Mouse (Mus musculus): ENCODE measurements around the gene Gabra5. TPM values are rescaled to one million over a fixed set of nuclear protein-coding genes. Genes with fewer than 3 reads are reported as not detected.

The Gabra5 gene
- polyA plus RNA-seq, 1 experiment, result not detected

DNA sequence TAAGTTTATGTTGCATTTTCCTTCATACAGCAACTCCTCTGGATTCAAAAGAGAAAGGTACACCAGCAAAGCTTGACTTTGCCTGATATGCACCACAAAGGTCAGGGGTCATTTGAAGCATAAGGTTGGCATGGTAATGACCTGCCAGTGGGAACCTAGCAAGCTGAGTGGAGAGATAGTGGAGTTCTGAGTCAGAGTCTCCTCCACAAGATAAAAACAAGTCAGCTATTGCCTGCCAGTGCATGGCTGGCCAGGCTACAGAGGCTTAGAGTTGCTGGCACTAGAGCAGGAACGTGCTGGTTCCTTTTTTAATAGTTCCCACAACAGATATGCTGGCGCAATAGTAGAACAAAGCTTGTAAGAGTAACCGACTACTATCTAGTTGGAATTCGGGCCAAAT lies 116.3 kb downstream of the Gabra5 start:
- H3K4me1 ChIP-seq (ENCODE audit: control insufficient read depth, insufficient read depth, low read length), result no peaks in the 10 kb centered on the region
- TF ChIP-seq CTCF (IDR thresholded peaks at IDR 0.05; ENCODE audit: low read depth, low read length) (no peak), POLR2A (IDR thresholded peaks at IDR 0.05; ENCODE audit: borderline replicate concordance, low read depth, low read length) (no peak)
- H3K27ac ChIP-seq (ENCODE audit: insufficient read depth, low read depth, low read length), result no peak overlapping the region
- no peak overlapping the region for H3K4me3 ChIP-seq (ENCODE audit: insufficient read depth, low read length)

DNA sequence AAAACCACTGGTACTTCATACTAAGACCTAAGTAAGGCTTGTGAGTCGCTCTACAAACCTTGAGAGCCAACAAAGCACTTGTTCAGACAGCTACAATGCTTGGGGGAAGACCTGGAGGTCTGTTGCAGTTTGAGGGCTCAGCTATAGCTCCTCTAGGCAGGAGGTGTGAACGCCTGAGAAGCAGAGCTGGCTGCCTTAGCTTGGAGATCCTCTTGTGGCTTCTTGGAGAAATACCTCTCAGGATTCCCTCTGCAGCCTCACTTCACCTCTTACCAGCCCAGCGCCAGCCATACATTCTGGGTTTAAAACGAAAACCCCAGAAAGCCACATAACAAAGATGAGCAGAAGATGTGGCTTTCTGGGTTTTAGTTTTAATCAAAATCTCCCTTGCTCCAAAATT lies 119.8 kb downstream of the Gabra5 start:
- TF ChIP-seq POLR2A (IDR thresholded peaks at IDR 0.05; ENCODE audit: borderline replicate concordance, low read depth, low read length) (no peak), CTCF (IDR thresholded peaks at IDR 0.05; ENCODE audit: low read depth, low read length) (no peak)
- Histone ChIP-seq H3K4me1 (ENCODE audit: control insufficient read depth, insufficient read depth, low read length) (no peaks in the 10 kb centered on the region), H3K27ac (ENCODE audit: insufficient read depth, low read depth, low read length) (no peak overlapping the region), H3K4me3 (ENCODE audit: insufficient read depth, low read length) (no peak overlapping the region)

DNA sequence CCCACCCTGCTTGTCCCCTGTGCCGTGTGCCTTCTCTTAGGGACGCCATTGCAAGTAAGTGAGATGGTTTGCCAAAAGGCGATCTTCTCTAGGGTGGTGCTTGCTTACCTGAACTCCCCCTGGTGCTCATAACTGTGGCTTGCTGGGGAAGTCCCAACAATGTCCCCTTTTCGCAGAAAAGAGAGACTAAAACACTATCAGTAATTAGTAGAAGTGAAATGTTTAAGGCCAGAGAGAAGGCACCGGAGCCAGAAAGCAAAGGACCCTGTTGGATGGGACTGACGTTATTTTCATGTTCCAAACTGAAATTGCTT lies 122.6 kb downstream of the Gabra5 start:
- TF ChIP-seq CTCF (IDR thresholded peaks at IDR 0.05; ENCODE audit: low read depth, low read length) (no peak), POLR2A (IDR thresholded peaks at IDR 0.05; ENCODE audit: borderline replicate concordance, low read depth, low read length) (no peak)
- no peak overlapping the region for H3K27ac ChIP-seq (ENCODE audit: insufficient read depth, low read depth, low read length)
- H3K4me3 ChIP-seq (ENCODE audit: insufficient read depth, low read length), result no peak overlapping the region
- no peaks in the 10 kb centered on the region for H3K4me1 ChIP-seq (ENCODE audit: control insufficient read depth, insufficient read depth, low read length)

DNA sequence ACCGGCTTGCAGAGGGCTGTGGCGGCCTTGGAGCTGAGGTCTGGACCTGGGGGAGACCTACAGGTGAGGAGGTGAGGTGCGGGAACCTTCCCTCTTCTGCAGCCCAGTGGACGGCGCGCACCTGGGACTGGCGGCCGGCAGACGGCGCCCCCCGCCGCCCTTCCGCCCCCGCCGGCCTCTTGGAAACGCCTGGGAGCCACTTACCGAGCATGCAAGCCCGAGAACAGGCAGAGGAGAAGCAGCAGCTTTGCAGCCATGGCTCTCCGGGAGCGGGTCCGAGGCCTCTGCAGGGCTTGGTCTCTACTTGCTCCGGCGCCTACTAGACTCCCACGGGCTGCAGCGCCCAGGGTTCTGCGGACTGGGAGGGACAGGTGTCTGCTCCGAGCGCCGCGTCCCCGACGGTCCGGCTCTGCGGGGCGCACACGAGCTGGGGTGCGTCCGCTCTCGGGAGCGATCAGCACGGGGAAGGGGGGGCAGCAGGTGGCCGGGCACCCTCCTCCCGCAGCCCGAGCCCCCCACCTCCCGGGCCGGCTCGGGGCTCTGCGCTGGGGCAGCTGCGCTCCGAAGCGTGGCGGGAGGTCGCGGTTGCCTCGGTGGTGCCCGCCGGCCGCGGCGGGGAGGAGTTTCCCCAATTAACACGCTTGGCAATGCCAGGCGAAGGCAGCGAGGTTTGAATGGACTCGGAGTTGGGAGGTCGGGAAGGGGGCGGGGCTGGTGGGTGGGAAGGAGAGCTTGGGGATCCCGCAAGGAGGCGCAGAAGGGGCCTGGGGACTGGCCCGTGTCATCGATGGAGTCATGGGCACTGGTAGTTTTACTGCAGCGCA lies 123.1 kb downstream of the Gabra5 start, which contains the start of gene Gabrg3:
Gene Gabrg3, minus strand, starts transcription at position 672 of the 824 bp plus-strand sequence.
- H3K4me3 ChIP-seq (ENCODE audit: insufficient read depth, low read length), result no peak within 1 kb of the TSS
- no peaks in the 10 kb centered on the region for H3K4me1 ChIP-seq (ENCODE audit: control insufficient read depth, insufficient read depth, low read length)
- TF ChIP-seq CTCF (IDR thresholded peaks at IDR 0.05; ENCODE audit: low read depth, low read length), result no peak
- TF ChIP-seq POLR2A (IDR thresholded peaks at IDR 0.05; ENCODE audit: borderline replicate concordance, low read depth, low read length), result no peak
- H3K27ac ChIP-seq (ENCODE audit: insufficient read depth, low read depth, low read length), result no peak within 1 kb of the TSS

DNA sequence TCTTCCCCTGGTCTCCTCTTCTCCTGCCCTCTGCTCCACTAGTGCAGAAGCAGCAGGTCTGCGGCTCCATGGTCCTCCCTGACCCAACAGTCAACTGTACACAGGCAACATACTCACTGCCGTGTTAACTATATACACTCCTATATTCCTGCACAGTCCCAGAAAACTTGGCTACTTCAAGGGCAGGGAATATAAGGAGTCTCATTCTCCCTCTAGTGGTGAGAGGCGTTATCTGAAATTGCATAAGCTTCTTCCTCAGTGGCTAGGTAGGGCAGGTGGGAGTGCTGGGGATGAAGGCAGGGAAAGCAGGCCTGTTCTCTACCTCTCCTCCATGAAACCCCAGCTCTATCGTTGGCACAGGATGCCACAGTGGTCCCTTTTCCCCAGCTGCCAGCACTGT lies 125.7 kb downstream of the Gabra5 start:
- no peak overlapping the region for H3K27ac ChIP-seq (ENCODE audit: insufficient read depth, low read depth, low read length)
- TF ChIP-seq POLR2A (IDR thresholded peaks at IDR 0.05; ENCODE audit: borderline replicate concordance, low read depth, low read length), result no peak
- no peak for TF ChIP-seq CTCF (IDR thresholded peaks at IDR 0.05; ENCODE audit: low read depth, low read length)
- H3K4me3 ChIP-seq (ENCODE audit: insufficient read depth, low read length), result no peak overlapping the region
- no peaks in the 10 kb centered on the region for H3K4me1 ChIP-seq (ENCODE audit: control insufficient read depth, insufficient read depth, low read length)

DNA sequence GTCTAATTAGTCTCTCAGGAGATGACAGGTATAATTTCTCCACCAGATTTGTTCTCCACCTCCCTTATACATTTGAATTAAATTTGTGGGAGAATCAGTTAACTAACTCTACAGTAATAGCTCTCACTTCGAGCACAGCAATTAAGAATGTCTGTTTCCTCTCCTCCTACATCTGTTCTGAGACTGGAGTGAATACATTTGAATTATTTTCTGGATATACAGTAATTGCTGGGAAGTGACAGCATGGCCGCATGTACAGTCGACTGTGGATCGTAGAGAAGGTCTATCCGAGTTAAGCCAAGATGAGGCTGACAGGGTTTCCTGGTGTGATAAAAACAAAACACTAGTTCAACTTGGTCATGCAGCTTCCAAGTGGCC lies 143.9 kb downstream of the Gabra5 start:
- Histone ChIP-seq H3K4me3 (ENCODE audit: insufficient read depth, low read length) (no peak overlapping the region), H3K4me1 (ENCODE audit: control insufficient read depth, insufficient read depth, low read length) (no peaks in the 10 kb centered on the region), H3K27ac (ENCODE audit: insufficient read depth, low read depth, low read length) (no peak overlapping the region)
- no peak for TF ChIP-seq CTCF (IDR thresholded peaks at IDR 0.05; ENCODE audit: low read depth, low read length)

DNA sequence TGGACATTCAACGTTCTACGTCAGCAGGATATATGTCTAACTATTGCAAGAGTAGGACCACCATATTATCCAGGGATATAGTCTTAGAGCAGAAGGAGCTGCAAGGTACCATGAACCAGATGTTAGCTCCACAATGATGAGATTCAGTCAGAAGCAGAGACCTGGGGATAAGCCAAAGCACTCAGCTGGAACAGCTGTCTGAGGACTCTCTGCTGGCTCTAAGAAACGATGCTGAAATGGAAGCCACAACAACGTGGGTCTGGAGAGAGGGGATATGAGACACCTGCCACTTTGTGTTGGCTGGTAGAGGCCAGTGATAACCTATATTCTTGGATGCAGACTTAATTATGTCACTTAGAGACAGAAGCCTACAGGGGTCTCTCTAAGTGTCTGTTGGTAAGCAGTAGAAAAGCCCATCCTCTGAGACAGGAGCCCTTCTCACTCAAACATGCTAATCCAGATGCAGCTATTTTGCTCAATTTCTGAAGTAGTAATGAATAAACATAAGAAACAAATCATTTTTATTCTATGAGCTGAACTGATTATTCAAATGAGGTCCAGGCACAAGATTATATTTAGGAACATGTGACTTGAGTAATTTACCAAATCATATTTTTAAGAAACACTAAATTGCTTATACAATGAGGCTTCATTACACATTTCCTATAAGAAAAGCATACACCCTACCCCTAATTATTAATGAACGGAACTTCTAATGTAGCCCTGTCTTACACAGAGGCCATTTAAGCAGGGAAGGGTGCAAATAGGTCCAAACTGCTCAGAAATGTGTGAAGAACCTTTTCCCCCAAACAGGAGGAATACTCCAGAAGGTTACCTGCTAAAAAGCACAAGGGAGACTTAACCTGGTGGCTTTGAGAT lies 144.5 kb downstream of the Gabra5 start:
- Histone ChIP-seq H3K4me1 (ENCODE audit: control insufficient read depth, insufficient read depth, low read length) (no peaks in the 10 kb centered on the region), H3K4me3 (ENCODE audit: insufficient read depth, low read length) (no peak overlapping the region), H3K27ac (ENCODE audit: insufficient read depth, low read depth, low read length) (no peak overlapping the region)
- TF ChIP-seq POLR2A (IDR thresholded peaks at IDR 0.05; ENCODE audit: borderline replicate concordance, low read depth, low read length) (no peak), CTCF (IDR thresholded peaks at IDR 0.05; ENCODE audit: low read depth, low read length) (no peak)

DNA sequence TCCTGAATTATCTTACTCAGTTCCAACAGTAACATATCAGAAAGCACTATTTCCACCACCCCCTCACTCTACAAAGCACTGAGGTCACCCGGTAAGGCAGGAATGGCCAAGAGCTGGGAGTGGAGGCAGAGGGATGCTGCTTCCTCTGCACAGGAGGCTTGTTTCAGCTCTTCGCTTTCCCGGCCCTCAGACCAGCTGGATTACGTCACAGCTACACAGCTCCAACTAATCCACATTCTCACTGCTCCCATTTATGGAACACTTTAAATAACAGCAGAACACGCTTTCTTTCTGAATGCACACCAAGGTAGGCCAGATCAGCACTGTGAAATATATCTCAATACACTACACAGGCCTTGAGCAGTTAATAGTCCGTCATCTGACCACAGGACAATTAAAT lies 146.0 kb downstream of the Gabra5 start:
- TF ChIP-seq POLR2A (IDR thresholded peaks at IDR 0.05; ENCODE audit: borderline replicate concordance, low read depth, low read length) (no peak), CTCF (IDR thresholded peaks at IDR 0.05; ENCODE audit: low read depth, low read length) (no peak)
- Histone ChIP-seq H3K4me3 (ENCODE audit: insufficient read depth, low read length) (no peak overlapping the region), H3K27ac (ENCODE audit: insufficient read depth, low read depth, low read length) (no peak overlapping the region), H3K4me1 (ENCODE audit: control insufficient read depth, insufficient read depth, low read length) (no peaks in the 10 kb centered on the region)

DNA sequence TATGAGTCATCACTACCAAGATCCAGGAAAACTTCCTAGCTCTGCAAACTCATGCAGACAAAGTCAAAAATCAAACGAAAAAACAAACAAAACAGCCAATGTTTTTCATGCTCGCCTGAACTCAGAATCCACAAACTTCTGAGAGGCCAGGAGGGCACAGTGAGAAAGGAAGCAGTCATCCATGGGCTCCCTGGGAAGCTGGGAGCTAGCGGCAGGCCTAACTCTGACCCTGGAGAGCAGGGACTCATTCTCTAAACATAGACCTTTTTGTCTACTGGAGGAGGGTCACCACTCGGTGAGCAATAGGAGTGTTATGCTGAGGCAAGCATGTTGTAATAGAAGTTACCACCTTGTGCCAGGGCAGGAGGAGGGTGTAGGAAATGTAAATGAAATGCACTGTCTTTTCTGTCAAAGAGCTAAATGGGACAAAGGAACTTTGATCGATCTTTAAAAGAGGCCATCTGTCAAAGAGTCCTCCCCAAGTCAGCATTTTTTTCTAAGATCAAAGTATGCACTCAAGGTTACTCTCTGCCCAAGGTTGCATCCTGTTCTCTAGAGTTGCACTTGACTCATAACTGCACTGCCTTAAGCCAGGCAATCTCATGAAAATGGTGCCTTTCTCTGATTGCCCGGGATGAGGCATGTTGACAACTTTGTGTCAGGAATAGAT lies 151.9 kb downstream of the Gabra5 start:
- H3K27ac ChIP-seq (ENCODE audit: insufficient read depth, low read depth, low read length), result no peak overlapping the region
- no peak overlapping the region for H3K4me3 ChIP-seq (ENCODE audit: insufficient read depth, low read length)
- no peaks in the 10 kb centered on the region for H3K4me1 ChIP-seq (ENCODE audit: control insufficient read depth, insufficient read depth, low read length)
- TF ChIP-seq POLR2A (IDR thresholded peaks at IDR 0.05; ENCODE audit: borderline replicate concordance, low read depth, low read length) (no peak), CTCF (IDR thresholded peaks at IDR 0.05; ENCODE audit: low read depth, low read length) (no peak)

Other genes with a start within 250 kb of the Gabra5 start
- not detected in 2 replicates for gene Gabrg3, start 122.9 kb downstream of the Gabra5 start, polyA plus RNA-seq (2012; ENCODE audit: insufficient read depth, insufficient read length, missing spikeins)
- gene Gabrb3, start 90.4 kb downstream of the Gabra5 start, polyA plus RNA-seq (2012; ENCODE audit: insufficient read depth, insufficient read length, missing spikeins), result not detected in 2 replicates